Mouse (Mus musculus): ENCODE measurements at regions not wholly inside any gene's neighbourhood (a gene's known extent, or its start where the extent isn't known, plus 50 kb on each side); places are given as distances from the start of the nearest gene placed in this dataset.

DNA sequence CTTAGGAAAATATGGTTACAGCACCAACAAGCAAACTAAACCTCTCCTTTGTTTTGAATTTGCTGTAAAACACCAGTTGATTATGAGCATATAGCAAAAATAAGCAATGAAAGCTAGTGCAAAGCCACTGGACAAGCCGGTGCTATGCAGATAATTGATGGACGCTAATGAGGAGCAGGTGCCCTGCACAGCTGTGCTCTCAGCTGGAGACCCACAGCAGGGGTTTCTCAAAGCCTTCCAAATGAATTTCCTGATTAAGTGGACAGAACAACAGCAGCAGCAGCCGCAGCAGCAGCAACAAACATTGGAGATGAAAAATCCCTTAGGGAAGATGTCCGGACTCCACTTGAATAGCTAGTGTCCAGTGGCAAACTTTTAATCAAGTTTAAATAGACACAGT is 109.2 kb downstream of the Alg10b start:
- TF ChIP-seq CTCF (IDR thresholded peaks at IDR 0.05; ENCODE audit: control insufficient read depth, insufficient read depth, insufficient read length) (no peak), CEBPB (IDR thresholded peaks at IDR 0.05; ENCODE audit: low read depth) (no peak)
